Mouse (Mus musculus): ENCODE results near the gene Mcu.

The Mcu gene

DNA sequence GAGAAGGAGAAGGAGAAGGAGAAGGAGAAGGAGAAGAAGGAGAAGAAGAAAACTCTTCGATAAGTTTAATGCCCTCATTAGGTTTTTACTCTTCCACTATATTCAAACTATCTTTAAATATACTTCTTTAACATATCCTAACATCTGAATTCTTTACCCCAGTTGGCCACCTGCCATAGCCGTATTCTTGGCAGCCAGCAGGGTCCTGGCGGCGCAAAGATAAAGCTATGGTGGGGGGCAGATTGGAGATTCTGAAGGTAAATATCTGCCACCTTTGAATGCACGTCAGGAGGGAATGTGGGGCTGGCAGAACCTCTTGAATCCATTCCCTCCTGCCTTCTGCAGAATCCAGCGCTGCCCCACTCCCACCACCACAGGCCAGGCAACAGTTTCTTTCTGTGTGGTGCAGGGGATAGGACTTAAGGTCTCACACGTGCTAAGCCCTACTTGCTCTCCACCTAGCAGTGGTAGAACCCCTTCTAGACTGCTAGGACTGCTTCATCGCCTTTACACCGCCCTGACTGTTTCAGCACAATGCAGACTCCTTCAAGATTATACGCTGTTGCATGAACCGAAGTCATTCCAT is 11.5 kb downstream of the Mcu start:
- peak; percentile 30 for DNase-seq

GRCm38 (mm10) chr10:59603843-59604242 is 12.6 kb downstream of the Mcu start:
- peak; percentile 36 for DNase-seq

DNA sequence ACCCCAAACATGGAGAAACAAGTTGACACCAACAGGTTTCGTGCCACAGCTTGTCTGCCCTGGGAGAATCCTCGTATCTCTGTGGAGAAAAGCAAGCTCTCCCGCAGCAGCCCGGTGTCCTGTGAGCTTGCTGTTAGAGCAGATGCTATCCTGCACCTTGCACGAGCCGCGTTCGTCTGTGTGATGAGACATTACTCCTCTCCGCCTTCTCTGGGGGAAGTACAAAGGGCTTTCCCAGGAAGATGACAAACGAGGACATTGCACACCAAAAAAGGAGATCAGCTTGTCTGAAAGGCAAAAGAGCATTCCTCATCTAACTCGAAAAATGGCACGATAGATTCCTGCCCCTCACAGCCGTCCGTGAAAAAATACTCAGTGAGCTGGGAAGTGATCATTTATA is 13.6 kb downstream of the Mcu start:
- no peak for DNase-seq

- DNase-seq: no peak
Measured at GRCm38 (mm10) chr10:59602043-59602442, 14.4 kb downstream of the Mcu start.

- DNase-seq: no peak
Measured at GRCm38 (mm10) chr10:59600516-59600915, 16.0 kb downstream of the Mcu start.

GRCm38 (mm10) chr10:59593826-59594570 is 22.5 kb downstream of the Mcu start:
- DNase-seq: peak; percentile 59

GRCm38 (mm10) chr10:59590606-59591005 is 25.9 kb downstream of the Mcu start:
- DNase-seq: no peak

GRCm38 (mm10) chr10:59589856-59590255 is 26.6 kb downstream of the Mcu start:
- DNase-seq: no peak

- no peak for DNase-seq
Measured at GRCm38 (mm10) chr10:59589420-59589819, 27.1 kb downstream of the Mcu start.

DNA sequence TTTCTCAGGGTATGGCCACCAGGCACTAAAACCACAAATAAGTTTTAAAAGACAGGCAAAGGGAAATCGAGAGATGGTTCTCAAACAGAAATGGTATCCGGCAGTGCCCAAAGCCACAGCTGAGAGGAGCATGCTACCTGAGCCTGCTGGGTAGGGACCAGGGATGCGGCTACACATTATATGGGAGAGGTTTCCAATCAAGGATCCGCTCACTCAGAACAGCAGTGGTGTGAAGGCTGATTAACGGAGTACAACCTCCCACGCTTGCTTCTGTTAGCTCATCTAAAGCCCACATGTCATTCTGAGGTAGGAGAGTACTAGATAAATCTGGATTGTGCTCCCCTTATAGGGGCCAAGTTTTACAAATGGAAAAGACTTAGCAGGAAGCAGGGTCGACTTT is 28.4 kb downstream of the Mcu start:
- no peak for DNase-seq

- no peak for DNase-seq
Measured at GRCm38 (mm10) chr10:59586821-59587220, 29.7 kb downstream of the Mcu start.

- no peak for DNase-seq
Measured at GRCm38 (mm10) chr10:59585621-59586020, 30.9 kb downstream of the Mcu start.

DNA sequence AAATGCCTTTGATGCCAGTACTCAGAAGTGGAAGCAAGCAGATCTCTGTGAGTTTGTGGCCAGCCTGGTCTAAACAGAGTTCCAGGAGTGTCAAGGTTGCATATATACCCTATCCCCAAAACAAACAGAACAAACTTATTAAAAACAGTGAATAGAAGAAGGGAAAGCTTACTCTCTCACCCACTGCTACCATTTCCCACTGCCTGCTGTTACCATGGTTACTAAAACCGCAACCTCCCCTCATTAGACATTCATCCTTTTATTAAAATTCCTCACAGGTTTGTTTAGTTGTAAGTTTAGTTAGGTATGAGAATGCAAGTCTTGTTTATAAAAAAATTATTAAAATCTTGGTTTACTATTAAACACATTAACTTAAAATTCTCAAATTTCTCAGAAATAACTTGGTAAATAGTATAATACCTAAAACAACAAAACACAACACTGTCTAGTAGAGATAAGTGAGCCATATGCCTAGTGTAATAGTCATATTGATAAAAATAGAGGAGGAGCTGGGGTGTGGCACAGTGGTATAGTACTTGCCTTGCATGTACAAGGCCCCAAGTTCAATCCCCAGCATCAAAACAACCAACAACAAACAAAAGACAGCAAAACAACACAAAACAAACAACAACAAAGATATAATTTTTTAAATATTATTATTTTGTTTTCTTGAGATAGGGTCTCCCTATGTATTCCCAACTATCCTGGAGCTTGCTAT is 34.5 kb downstream of the Mcu start:
- no peak for DNase-seq

DNA sequence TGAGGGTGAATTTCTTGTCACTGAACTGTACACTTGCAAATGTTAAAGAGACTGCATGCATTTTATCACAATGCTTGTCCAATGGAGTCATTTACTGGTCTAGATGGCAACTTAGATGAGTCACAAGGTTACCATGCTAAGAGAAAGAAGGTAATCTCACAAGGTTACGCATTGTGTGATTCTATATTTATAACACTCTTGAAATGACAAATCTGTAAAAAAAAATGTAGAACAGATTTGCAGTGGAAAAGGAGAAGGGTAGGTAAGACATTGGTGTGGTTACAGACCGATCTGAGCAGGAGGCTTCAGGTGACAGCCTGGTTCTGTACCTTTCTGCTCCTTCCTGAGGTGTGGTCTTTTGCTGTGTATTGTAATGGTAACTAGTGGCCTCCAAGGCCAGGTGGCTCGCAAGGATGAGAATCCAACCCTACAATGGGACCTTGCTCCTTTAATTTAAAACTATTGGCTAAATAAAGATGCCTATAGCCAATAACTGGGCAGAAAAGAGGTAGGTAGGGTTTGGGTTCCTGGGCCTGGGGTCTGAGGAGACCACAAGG is 35.8 kb downstream of the Mcu start:
- DNase-seq: no peak

- DNase-seq: no peak
Measured at GRCm38 (mm10) chr10:59579645-59580044, 36.8 kb downstream of the Mcu start.

DNA sequence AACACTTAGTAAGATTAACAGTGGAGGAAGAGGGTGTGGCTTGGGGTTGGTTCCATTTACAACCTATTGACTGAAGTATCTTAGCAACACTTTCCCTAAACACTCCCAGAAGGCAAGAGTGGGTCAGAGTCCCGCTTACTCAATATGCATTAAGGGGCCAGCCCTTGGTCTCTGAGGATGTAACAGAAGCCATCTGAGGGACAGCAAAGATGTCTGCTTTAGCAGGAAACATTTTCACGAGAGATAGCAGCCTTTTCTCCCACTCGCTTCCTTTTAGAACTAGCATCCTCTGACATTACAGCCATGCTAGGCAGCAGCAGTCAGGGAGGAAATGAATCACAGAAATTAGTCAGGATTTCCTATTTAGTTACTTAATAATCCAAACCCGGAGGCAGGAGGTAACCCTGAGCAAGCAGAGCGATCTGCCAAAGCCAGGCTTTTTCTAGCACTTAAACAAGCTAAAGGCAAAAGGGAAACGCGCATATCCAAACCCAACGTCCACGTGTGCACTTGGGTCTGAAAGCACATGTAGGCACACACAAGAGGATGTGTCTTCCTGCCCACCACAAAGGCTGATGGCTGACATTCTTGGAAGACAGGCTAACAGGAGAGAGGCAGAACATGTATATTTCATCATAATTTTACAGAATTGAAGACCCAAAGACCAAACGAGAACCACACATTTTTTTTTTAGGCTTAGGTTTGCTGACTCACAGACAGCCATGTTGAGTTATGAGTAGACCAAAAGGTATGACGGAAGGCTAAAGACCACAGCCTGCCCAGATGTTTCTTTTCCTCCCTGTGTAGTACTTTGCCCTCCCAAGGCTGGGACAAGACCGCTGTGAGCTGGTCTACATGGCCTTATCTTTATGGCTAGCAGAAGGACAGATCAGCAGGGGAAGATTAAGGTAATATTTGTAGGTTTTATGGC is 38.4 kb downstream of the Mcu start:
- peak; percentile 69 for DNase-seq

- no peak for DNase-seq
Measured at GRCm38 (mm10) chr10:59576305-59576704, 40.2 kb downstream of the Mcu start.

DNA sequence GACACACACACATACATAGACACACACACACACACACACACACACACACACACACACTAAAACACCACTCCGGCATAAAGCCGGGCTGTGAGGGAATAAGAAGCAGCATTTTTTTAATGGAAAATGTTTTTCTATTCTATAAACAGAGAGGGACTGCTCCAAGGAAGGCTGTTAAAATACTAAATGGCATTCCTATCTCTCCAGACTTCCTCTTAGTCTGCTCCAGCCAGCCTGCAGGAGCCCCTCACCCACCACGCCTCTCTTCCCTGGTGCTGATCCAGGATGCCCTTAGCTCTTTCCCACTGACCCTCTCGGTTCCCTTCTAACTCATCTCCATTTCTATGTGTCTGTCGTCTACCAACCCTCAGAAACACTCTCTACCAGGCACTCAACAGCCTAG is 44.5 kb downstream of the Mcu start:
- no peak for DNase-seq

- no peak for DNase-seq
Measured at GRCm38 (mm10) chr10:59571273-59571672, 45.2 kb downstream of the Mcu start.

DNA sequence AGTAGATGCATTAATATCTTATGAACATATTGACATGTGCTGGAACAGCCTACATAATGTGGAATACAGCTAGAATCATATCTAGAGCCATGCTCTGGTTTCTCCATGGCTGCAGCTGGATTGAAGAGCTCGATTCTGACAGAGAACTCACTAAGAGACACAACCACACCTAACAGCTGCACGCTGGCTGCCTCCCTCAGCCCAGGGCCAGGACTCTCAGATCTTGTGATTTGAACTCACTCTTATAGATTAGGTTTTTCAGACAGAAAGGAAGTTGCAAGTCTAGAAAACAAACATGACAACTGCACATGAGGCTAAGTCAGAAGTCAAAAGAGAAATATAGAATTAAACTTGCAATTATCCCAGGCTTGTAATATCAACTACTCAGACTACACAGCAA is 45.7 kb downstream of the Mcu start:
- DNase-seq: no peak

- DNase-seq: no peak
Measured at GRCm38 (mm10) chr10:59570360-59570759, 46.1 kb downstream of the Mcu start.

- DNase-seq: no peak
Measured at GRCm38 (mm10) chr10:59569481-59569869, 47.0 kb downstream of the Mcu start.

Measured in kidney, postnatal 14 days (tissue).